8 mouse cellular contexts compared by ENCODE assay signal in genomic region chr11:30025144-30025543, GRCm38 (mm10). TPM values are rescaled to one million over a fixed set of nuclear protein-coding genes. Genes with fewer than 3 reads are reported as not detected.
DNase-seq lines count a peak whose midpoint lies in the region; ATAC-seq and TF ChIP-seq lines count a peak whose summit lies in the region.

No protein-coding gene starts in this region.

- H3K9ac ChIP-seq in embryonic facial prominence, embryonic 14.5 days (ENCODE audit: low read depth, low read length), result no peak overlapping the region
- no peak overlapping the region for H3K9ac ChIP-seq in intestine, embryonic 16.5 days (ENCODE audit: low read depth, low read length)
- H3K9ac ChIP-seq in neural tube, embryonic 12.5 days, result no peak overlapping the region

- no peaks in the 10 kb centered on the region for H3K9me3 ChIP-seq in embryonic facial prominence, embryonic 14.5 days (ENCODE audit: control insufficient read depth, low read length)
- no peaks in the 10 kb centered on the region for H3K9me3 ChIP-seq in intestine, embryonic 16.5 days (ENCODE audit: control insufficient read depth, low read length)
- H3K9me3 ChIP-seq in neural tube, embryonic 12.5 days, result no peaks in the 10 kb centered on the region

- intact Hi-C loops in left cerebral cortex, adult 2 months (cut with DNase I), result loop anchor here (2.0 to 10.0 kb wide), 2 partner anchors 246 to 630 kb away; no protein-coding TSS in a partner anchor

- DNase-seq in left cerebral cortex, adult 2 months (ENCODE audit: extremely low spot score in 1 of 2, low spot score in 2 of 2), result no peak
- DNase-seq in left cerebral cortex, adult 11 months (ENCODE audit: low spot score), result no peak
- no peak for DNase-seq in embryonic facial prominence, embryonic 14.5 days (ENCODE audit: low spot score)
- no peak for DNase-seq in cerebellum, postnatal 14 days
- DNase-seq in urinary bladder, postnatal 25 days (ENCODE audit: low spot score), result no peak

- H3K4me2 ChIP-seq in embryonic facial prominence, embryonic 14.5 days (ENCODE audit: low read depth, low read length), result peak overlapping the region; percentile 96
- peak overlapping the region; percentile 88 for H3K4me2 ChIP-seq in intestine, embryonic 16.5 days (ENCODE audit: low read depth, low read length)
- peak overlapping the region; percentile 97 for H3K4me2 ChIP-seq in neural tube, embryonic 12.5 days (replicated peaks)

- ATAC-seq in embryonic facial prominence, embryonic 14.5 days (ENCODE audit: low read depth), result no peak
- ATAC-seq in intestine, embryonic 16.5 days, result no peak
- ATAC-seq in neural tube, embryonic 12.5 days (ENCODE audit: low FRiP score, low read depth), result no peak
- no peak for ATAC-seq in megakaryocyte-erythroid progenitor cell, adult 5-6 weeks (replicated peaks; ENCODE audit: low FRiP score, low TSS enrichment, poor library complexity, severe bottlenecking)

- no peaks in the 10 kb centered on the region for H3K36me3 ChIP-seq in embryonic facial prominence, embryonic 14.5 days (ENCODE audit: control insufficient read depth, insufficient read depth, low read length)
- H3K36me3 ChIP-seq in intestine, embryonic 16.5 days (ENCODE audit: control insufficient read depth, insufficient read depth, low read length), result no peaks in the 10 kb centered on the region
- H3K36me3 ChIP-seq in neural tube, embryonic 12.5 days, result no peaks in the 10 kb centered on the region

- peaks cover 7% of the 10 kb centered on the region; the same call in 1 of the 2 replicates for H3K4me1 ChIP-seq in embryonic facial prominence, embryonic 14.5 days (ENCODE audit: control insufficient read depth, insufficient read depth, low read length)
- peaks cover 9% of the 10 kb centered on the region for H3K4me1 ChIP-seq in intestine, embryonic 16.5 days (ENCODE audit: control insufficient read depth, insufficient read depth, low read length)
- H3K4me1 ChIP-seq in neural tube, embryonic 12.5 days, result peaks cover 9% of the 10 kb centered on the region; the same call in 1 of the 2 replicates

- H3K27ac ChIP-seq in left cerebral cortex, adult 2 months, result peak overlapping the region; percentile 91
- no peak overlapping the region for H3K27ac ChIP-seq in embryonic facial prominence, embryonic 14.5 days (replicated peaks; ENCODE audit: low read depth, low read length)
- H3K27ac ChIP-seq in intestine, embryonic 16.5 days (ENCODE audit: low read length), result no peak overlapping the region
- H3K27ac ChIP-seq in neural tube, embryonic 12.5 days, result no peak overlapping the region

- H3K27me3 ChIP-seq in embryonic facial prominence, embryonic 14.5 days (replicated peaks; ENCODE audit: control insufficient read depth, insufficient read depth, low read length), result peaks cover 40% of the 10 kb centered on the region
- peaks cover 6% of the 10 kb centered on the region for H3K27me3 ChIP-seq in intestine, embryonic 16.5 days (replicated peaks; ENCODE audit: control insufficient read depth, insufficient read depth, low read length)
- peaks cover 14% of the 10 kb centered on the region for H3K27me3 ChIP-seq in neural tube, embryonic 12.5 days (replicated peaks)

- H3K4me3 ChIP-seq in left cerebral cortex, adult 2 months, result peak overlapping the region; percentile 95
- peak overlapping the region; percentile 65 for H3K4me3 ChIP-seq in embryonic facial prominence, embryonic 14.5 days (ENCODE audit: low read depth, low read length)
- peak overlapping the region; percentile 63 for H3K4me3 ChIP-seq in intestine, embryonic 16.5 days (ENCODE audit: low read length)
- H3K4me3 ChIP-seq in neural tube, embryonic 12.5 days, result peak overlapping the region; percentile 57

- TF ChIP-seq CTCF in left cerebral cortex, adult 2 months (IDR thresholded peaks at IDR 0.05), result no peak

- WGBS in embryonic facial prominence, embryonic 14.5 days, result 5% methylated on average over 4 of the region's 4 CpGs
- whole genome bisulfite sequencing in intestine, embryonic 16.5 days, result 6% methylated on average over 4 of the region's 4 CpGs
- 9% methylated on average over 4 of the region's 4 CpGs for WGBS in neural tube, embryonic 12.5 days

RNA-seq across cellular contexts. Expression of gene Eml6, which starts 0.7 kb away (rescaled TPM):
- total RNA-seq in left cerebral cortex, adult 2 months (2021), result 10 to 100 TPM; 19.7 to 24.0 TPM
- 1.6 and 1.8 TPM in 2 replicates for polyA plus RNA-seq in embryonic facial prominence, embryonic 14.5 days (2014; fragmentation: Nextera tagmentation; extraction: Ambion mirVana)
- polyA plus RNA-seq in intestine, embryonic 16.5 days (2015; fragmentation: Nextera tagmentation; extraction: Ambion mirVana), result 0.40 and 0.48 TPM in 2 replicates
- polyA plus RNA-seq in neural tube, embryonic 12.5 days (2016; fragmentation: Nextera tagmentation; extraction: Ambion mirVana), result 3.7 TPM in 2 replicates
- total RNA-seq in megakaryocyte-erythroid progenitor cell, adult 5-6 weeks (2014; fragmentation: Nextera tagmentation), result 0.09 and 2.8 TPM in 2 replicates
- total RNA-seq in megakaryocyte-erythroid progenitor cell, adult 5-6 weeks (2017), result 1.6 and 1.8 TPM in 2 replicates
